Mouse (Mus musculus): Measurements from ENCODE around the gene Nfia.

The Nfia gene

DNA sequence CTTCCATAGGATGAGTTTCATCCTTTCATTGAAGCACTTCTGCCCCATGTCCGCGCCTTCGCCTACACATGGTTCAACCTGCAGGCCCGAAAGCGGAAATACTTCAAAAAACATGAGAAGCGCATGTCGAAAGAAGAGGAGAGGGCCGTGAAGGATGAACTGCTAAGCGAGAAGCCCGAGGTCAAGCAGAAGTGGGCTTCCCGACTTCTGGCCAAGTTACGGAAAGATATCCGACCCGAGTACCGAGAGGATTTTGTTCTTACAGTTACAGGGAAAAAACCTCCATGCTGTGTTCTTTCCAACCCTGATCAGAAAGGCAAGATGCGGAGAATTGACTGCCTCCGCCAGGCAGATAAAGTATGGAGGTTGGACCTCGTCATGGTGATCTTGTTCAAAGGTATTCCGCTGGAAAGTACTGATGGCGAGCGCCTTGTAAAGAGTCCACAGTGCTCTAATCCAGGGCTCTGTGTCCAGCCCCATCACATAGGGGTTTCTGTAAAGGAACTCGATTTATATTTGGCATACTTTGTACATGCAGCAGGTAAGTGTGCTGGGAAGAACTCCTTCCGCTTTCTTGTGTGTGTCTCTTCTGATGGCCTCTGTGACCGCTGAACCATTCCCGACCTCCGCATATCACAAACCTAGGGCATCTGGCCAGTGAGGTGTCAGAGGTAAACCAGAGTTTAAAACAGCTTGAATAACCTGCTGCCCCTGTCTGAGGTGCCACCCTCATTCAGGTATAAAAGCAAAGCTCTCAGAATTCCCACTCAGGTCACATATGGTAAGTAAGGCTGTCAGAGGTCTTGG, 10.7 kb downstream of the Nfia start:
- no peak for DNase-seq (ENCODE audit: low spot score in 2 of 2)

DNA sequence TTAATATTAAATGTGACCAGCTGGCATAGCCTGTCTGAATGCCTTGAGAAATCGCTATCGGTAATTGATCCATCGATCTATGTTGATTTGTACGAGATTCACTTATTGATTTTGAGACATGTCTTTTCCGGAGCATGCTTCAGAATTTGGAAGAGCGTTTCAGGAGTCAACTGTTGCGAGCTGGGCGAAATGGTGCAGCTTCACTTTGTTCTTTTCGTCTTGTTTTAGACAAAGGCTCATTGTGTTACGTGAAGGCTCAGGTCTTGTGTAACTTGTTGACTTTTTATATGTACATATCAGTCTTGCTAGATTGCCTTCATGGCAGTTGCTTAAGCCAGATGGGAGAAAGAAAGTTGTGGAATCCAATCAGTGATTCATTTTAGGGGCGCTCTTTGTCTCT, 11.7 kb downstream of the Nfia start:
- no peak for DNase-seq (ENCODE audit: low spot score in 2 of 2)

DNA sequence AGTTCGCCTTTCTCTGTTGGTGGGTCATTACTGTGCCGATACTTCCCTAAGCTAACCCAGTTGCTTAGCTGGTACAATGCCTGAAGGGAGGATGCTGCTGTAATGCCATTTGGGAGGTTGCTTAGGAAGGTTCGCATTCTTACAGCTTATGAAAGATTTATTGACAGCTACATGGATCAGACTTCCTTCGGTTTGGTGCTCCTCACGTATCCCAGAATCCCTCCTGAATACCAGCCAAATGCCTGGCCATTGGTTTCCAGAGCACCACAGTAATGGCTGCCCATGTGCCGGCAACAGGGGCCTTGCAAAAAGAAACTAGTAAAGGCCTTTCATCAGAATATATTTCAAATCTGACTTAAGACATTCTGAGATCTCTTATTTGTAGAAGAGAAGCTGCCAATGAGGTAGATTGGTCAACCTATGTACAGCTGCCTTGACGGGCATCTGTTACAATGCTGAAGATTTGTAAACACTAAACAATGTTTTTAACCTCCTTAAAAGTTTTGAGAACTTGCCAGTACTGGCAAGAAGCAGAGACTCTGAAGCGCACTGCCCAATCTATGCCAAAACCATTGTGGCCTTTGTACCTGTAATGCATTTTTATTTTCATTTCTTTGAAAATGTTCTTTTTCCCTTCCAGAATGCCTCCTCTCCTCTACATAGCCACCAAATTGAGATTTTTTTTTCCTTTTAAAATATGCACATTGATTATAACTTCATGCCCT, 13.2 kb downstream of the Nfia start:
- DNase-seq (ENCODE audit: low spot score in 2 of 2), result no peak

DNA sequence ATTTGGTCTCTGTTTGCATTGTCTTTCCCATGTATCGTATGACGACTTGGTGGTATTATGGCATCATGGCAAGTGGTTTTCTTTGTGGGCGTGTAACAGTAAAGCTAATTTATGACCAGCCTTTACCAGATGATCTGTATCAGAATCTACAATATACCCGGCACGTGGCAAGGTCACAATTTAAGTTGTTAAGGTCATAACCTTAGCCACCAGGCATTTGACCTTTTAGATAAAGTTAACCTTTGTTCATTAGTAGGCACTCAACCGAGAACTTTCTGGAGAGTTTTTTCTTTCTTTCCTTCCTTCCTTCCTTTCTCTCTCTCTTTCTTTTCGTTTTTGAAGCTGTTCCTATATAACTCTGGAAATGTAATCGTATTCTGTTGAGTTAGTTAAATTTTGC, 14.0 kb downstream of the Nfia start:
- no peak for DNase-seq (ENCODE audit: low spot score in 2 of 2)

DNA sequence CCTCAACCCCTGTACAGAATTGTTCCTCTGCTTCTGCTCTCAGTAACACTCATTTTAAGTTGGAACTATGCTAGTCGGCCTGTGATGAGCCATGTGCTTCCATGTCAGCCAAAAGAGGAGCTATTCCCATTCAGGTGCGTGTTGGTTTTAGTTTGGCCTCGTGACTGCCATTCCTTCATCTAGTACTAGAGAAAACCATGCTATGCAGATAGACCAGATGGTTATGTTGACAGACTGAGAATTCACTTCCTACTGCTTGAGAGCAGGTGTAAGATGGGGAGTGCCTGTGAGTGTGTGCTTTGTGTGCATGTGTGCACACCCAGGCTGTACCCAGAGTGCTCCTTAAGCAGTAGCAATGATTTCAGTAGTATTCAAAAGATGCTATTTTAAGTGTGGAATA, 15.0 kb downstream of the Nfia start:
- DNase-seq (ENCODE audit: low spot score in 2 of 2), result no peak

DNA sequence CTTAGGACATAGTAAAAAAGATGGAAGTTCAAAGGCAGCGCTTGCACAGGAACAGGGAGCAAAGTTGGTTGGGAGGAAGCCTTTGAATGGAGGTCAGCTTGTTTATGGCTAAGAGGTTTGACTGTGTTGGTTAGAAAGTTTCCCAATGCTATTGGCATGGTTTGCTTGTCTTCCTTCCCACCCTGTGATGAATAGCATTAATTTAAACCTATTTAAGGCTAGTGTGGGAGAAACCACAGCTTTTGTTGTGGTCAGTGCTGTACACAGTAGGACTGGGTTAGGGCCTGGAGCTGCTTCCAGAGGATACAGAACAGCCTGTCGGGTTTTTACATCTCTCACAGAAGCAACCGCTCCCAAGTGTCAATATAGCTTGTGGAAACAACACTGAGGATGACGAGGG, 16.0 kb downstream of the Nfia start:
- DNase-seq (ENCODE audit: low spot score in 2 of 2), result no peak

DNA sequence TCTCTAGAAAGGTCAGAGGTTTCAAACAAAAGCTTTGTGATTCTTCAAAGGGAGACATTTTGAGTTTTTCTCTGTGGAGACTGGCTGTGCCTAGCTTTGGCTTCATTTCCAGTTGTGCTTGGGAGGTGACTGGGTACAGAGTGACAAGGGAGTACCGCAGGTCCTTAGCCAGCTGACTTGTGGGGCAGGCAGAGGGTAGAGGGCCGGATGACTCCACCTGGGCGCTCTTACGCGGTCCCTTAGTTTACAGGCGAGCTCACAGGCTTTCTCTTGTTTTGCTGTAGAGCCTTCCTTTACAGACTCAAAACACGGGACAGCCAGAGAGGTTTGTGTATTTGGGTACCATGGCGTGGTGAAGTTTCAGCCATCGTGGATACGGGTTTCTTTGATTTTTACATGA, 21.4 kb downstream of the Nfia start:
- no peak for DNase-seq (ENCODE audit: low spot score in 2 of 2)

DNA sequence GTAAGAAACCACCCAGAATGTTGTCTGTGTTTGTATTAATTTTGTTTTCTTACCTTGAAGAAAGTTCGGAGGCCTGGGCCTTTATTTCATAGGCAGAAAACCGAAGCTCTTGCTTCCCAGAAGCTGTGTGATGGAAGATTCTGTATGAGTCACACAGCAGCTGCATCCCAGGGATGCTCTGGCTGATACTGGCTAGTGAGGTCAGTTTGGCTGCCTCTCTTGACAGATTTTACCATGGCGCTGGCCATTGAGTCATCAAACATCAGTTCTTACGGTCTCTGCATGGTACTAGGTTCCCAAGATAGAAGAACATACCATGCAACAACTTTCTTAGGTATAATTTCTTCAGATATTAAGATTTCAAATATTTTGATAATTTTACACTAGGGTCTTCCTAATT, 22.3 kb downstream of the Nfia start:
- DNase-seq (ENCODE audit: low spot score in 2 of 2), result no peak

DNA sequence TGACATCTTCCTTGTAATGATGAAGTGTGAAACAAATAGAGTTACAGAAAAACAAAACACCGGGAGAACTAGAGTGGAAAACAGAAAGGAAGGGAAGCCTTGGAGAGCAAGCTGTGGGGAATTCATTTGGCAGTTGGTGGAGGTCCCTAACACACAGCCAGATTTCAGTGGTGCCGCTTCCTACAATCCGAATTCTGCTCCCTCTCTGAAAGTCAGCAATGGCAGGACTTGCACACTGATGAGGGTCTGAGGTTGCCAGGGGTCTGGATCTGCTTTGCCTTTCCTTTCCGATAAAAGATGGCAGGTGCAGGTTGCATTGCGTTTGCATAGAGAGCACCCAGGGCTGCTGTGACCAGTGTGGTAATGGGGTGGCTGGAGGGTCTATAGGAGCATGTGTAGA, 23.4 kb downstream of the Nfia start:
- DNase-seq (ENCODE audit: low spot score in 2 of 2), result no peak

DNA sequence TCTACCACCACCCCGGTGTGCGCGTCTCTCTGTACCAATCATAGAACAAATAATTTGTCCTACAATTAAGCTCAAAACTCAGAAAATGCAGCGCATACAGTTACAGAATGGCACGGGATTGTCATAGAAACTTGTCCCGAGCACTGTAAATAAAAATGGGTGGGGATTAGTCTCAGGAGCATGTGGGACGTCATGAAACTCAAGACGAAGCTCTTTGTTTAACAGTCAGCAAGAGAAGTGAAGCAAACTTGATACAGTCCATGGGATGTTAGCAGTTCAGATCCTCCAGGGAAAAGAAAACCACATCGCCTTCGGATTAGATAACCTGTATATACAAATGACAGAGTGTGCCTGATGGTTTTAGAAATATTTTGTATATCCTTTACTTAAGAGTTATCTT, 24.0 kb downstream of the Nfia start:
- DNase-seq (ENCODE audit: low spot score in 2 of 2), result no peak

DNA sequence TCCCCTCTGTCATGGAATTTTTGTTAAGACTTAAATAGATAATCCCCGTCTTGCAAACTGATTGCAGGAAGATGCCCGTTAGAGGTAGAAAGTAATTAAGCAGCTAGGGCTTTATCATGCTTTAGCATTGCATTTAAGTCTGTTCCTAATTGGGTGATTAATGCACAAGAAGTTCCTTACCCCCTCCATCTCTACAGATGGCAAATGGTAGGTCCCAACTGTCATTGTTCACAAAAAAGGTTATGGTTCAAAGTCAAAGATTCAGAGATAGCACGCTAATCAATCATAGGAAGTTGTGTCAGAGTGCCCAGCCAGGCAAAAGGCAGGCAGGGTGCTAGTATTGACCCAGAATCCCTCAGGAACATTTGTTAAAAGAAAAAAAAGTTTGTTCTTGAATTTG, 31.3 kb downstream of the Nfia start:
- DNase-seq (ENCODE audit: low spot score in 2 of 2), result no peak

DNA sequence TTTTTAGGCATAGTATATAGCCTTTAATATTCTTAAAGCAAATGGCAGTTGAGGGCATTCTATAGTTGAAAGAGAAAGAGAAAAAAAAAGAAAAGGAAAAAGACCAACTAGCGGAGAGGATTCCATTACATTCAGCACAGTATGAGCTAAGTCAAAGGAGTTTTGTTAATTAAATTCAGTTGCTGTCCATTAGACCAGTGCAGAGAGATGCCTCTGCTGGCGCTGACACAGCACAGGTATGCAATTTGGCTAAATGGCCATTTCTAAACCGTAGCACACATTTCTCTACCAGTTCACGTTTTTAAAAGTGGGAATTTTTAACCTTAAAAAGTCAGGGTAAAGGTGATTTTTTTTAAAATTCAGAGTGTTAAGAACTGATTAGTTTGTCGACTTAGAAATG, 32.1 kb downstream of the Nfia start:
- DNase-seq (ENCODE audit: low spot score in 2 of 2), result no peak

DNA sequence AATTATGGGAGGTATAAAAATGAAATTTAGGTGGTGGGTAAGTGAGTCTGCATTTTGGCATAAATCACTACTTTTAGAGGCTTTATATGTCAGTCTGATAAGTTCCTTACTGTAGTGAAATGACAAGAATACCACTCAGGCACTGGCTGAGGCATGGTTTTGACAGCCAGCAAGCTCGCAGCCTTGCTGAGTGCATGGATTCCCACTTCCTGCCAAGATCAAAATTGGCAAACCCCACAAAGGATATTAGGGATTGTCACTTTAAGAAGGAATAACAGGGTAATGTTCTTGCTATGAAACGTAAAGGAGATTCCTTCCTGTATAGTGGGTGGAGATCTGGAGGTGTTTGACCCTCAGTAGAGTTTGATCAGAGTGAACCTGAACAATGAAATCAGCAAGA, 32.7 kb downstream of the Nfia start:
- no peak for DNase-seq (ENCODE audit: low spot score in 2 of 2)

DNA sequence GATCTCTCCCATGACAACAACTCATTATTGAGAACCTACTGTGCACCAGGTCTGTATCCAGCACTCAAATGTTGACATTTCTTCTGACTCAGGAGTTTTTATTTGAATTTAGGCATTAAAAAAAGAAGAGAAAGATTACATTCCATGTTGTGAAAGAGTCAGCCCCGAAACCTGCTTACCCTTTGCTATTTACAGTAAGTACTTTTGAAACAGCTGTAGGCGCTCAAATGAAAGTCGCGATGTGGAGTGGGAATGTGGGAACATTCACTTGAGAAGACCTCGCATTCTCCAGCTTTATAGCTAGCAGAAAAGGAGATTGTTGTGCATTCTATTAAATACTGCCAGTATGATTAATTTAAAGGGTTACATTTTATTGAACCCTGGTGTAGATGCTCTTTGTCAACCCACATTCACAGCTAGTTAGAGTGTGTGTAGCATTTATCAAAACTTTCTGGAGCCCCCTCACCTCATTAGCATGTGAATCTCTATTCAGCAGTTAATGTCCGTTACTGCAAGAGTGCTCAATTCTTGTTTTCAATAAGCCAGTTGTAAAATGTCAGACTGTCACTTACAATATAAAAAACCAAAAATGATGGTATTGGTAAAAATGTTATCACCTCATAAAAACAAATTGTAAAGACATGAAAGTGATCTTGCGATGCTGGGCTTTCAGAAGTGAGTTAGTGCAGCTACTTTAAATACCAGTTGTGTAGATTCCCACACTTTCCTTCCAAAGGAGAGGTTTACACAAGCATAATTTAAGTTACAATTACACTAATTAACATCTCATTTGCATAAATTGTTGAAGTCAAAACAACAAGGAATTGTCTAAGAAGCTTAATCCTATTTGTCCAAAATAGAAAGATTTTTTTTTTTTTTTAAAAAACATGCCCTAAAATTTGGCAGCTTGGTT, 33.6 kb downstream of the Nfia start:
- no peak for DNase-seq (ENCODE audit: low spot score in 2 of 2)

DNA sequence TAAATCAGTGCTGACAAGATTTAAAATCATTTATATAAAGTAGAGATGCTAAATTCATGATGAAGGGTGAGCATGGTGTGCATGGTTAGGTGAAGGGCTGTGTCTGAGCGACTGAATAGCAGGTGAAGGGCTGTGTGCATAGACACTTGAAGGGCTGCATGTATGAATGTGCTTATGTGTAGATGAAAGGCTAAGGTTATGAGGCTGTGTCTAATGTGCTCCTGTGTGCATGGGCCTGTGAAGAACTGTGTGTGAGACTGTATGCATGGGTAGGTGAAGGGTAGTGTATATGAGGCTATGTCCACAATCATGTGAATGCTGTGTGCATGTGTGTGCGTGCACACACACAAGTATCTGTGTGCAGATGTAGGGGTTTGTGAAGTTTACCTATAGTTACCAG, 34.4 kb downstream of the Nfia start:
- no peak for DNase-seq (ENCODE audit: low spot score in 2 of 2)

DNA sequence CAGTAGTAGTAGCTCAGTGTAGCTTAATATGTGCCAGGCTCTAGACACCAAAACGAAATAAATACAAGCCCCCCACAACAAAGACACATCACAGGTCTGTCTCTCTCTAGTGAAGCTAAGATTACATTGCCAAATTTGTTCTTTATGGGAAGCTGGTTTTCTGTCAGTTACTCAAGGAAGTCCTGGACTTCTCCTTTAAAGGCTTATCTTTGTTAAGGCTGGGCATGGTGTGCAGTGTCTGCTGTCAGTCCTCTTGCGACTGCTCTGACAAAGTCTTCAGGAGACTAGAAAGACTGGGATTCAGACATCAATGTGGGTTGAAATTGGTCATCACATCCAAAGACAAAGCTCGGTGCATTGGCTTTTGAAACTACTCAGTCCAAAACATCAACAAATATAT, 36.4 kb downstream of the Nfia start:
- DNase-seq (ENCODE audit: low spot score in 2 of 2), result no peak

DNA sequence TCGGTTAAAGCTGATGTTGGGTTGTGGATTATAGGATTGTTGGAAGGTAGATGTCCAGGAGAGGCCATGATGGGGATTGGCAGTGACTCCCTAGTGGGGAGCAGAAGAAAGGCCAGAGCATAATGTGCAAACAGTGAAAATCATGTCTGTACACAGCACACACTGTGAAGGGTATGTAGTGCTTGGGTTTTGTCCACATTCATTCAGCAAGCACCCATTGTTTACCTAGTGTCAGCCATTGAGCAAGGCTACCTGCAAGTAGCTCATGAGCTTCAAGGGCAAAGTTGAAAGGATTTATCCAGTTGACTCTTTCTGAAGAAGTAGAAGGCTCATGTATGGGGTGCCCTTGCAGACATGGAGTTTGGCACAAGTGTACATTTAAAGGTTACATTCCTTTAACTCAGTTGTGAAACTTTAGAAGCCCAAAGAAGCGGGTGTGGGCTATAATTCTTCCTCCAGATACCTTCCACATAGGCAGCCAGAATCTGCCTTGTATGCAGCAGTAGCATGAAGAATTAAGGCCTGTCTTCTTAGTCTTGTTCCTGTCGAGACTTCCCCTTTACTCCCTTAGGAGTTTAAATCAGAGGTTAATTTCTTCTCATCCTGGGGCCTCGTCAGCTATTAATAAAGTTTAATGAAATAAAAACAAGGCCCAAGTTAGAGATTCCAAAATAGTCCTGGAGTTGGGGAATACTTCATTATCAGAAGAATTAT, 37.2 kb downstream of the Nfia start:
- no peak for DNase-seq (ENCODE audit: low spot score in 2 of 2)

DNA sequence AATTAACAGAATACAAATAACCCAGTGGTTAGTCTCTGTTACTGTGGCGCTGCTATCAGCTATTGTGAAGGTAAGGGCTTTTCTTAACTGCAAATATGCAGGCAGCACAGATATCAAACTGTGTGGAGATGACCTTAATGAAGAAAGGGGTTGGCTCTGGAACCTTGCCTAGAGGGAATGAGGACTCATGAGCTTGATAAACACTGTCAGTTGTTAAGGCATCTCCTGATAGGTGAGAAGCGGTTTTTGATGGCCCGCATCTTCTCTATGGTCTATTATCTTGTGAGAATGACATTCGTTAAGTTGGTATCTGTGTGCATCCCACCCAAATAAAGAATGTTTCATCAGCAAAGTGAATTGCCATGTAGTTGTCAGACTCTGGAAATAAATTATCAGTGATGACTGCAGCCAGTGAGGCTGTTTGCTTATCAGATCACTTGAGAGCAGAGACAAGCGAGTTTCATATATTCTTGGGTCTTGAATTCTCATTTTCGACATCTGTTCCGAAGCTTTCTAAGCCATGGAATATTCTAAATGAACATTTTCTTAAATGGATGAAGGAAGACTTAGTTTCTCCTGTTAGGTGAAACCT, 37.9 kb downstream of the Nfia start:
- no peak for DNase-seq (ENCODE audit: low spot score in 2 of 2)

DNA sequence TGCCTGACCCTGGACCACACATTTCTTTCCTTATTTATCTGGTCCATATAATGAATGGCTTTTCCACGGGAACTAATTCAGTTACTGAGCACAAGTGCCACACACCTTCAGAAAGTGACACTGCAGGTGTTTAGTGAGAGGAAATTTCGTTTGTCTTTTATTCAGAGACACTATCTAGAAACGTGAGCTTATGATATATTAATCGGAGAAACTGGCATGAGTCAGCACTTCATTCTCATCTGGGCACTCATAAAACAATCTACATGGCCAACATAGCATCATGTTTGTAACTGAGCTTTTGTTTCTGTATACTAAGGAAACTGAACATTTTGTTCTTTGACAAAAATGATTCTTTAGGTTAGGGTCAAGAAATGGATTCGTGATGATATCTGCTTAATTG, 40.5 kb downstream of the Nfia start:
- DNase-seq (ENCODE audit: low spot score in 2 of 2), result no peak

DNA sequence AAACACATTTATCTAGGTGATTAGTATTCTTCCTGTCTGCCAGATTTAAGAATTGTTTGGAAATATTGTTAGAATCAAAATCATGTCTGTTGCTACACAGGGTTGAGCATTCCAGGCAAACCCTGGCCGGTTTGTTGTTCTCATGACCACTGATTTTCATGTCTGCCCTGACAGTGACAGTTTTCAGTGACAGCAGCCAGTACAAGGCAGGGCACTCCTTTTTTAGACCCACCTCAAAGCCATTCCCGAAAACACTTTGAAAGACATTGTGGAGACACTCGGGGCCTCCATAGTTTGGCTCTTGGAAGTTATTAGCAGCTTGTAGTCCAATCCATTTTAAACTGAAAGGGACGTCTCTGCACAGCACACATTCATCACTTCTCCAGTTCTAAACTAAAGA, 41.5 kb downstream of the Nfia start:
- no peak for DNase-seq (ENCODE audit: low spot score in 2 of 2)

DNA sequence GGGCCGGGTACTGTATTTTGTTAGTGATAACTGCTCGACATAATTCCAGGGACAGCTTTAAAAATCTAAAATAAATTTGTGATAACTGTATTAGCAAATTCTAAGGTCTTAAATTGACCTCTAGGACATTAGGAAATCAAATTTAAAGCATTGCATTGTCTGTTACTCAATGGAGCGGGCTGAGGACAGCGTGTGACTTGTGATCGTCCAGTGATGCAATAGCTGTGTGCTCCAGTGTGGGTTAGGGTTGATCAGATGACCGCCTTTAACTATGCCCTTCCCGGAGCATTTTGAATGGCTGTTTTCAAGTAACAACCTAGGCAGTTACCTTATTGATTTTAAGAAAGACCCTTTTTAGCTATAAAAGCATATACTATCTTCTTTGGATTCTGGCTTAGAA, 42.0 kb downstream of the Nfia start:
- no peak for DNase-seq (ENCODE audit: low spot score in 2 of 2)
